In the genomic region with DNA sequence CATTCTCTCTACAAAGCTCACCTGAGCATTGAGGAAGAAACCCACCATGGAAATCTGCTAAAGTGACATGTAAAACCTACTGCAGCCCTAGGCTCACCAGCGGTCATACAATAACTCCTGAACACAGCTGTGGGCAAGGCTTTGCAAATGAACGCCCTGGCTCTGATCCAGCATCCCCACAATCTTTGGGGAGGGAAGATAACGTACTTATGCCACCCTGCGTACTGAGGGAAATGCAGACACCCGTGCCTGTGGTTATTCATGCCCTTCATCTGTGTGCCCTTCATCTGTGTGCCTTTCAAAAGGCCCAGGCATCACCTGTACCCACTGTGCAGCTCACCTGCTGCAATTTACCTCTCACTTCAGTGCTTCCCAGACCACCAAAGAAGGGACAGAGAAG, we compare ENCODE assay signal across 15 mouse cellular contexts. TPM values are rescaled to one million over a fixed set of nuclear protein-coding genes. Genes with fewer than 3 reads are reported as not detected.
DNase-seq lines count a peak whose midpoint lies in the region; ATAC-seq and TF ChIP-seq lines count a peak whose summit lies in the region.
"Had no signal": no experiment of that assay in that cellular context is flagged by ENCODE, and none has a peak within 500 bp of the region (broad histone marks: within the 10 kb centered on the region; RNA-seq: fewer than 3 reads in every experiment).

No protein-coding gene starts in this region.

- no peak overlapping the region for H3K9ac ChIP-seq in heart, adult 2 months (ENCODE audit: low read depth, low read length)
- H3K9ac ChIP-seq in heart, embryonic 12.5 days = no peak overlapping the region
- H3K9ac ChIP-seq: forebrain, postnatal 0 days; lung, embryonic 14.5 days had no signal

- TF ChIP-seq EP300 in heart, adult 2 months (IDR thresholded peaks at IDR 0.05; ENCODE audit: insufficient read depth, low read depth, low read length) = no peak

- no peak for TF ChIP-seq POLR2A in heart, adult 2 months (IDR thresholded peaks at IDR 0.05; ENCODE audit: insufficient read depth, low read depth, low read length)

- H3K79me2 ChIP-seq in heart, adult 2 months (replicated peaks; ENCODE audit: control insufficient read depth, insufficient read depth, low read length) = no peaks in the 10 kb centered on the region; the same call in 1 of the 2 replicates

- H3K36me3 ChIP-seq in heart, adult 2 months (ENCODE audit: control insufficient read depth, insufficient read depth, low read length) = peaks cover 11% of the 10 kb centered on the region
- no peaks in the 10 kb centered on the region for H3K36me3 ChIP-seq in heart, embryonic 12.5 days

- H3K4me2 ChIP-seq in heart, embryonic 12.5 days = no peak overlapping the region
- H3K4me2 ChIP-seq: lung, embryonic 14.5 days had no signal

- peaks cover 3% of the 10 kb centered on the region for H3K4me1 ChIP-seq in heart, adult 2 months (ENCODE audit: control insufficient read depth, insufficient read depth, low read length)
- peaks cover 13% of the 10 kb centered on the region for H3K4me1 ChIP-seq in heart, embryonic 12.5 days (replicated peaks)

- peak in 1 of 2 experiments; percentile 30 for DNase-seq in heart, adult 2 months
- peak; percentile 42 for DNase-seq in ovary, postnatal 36 days (ENCODE audit: low spot score)
- no peak for DNase-seq in ovary, postnatal 14 days (ENCODE audit: low spot score)
- peak; percentile 16 to 28 for DNase-seq in heart, postnatal 14 days
- no peak for DNase-seq in thymus, adult 18-20 months
- DNase-seq in adrenal gland, postnatal 4 days (ENCODE audit: low spot score in 2 of 2) = no peak
- DNase-seq: adrenal gland, adult 8-10 months; cerebellum, adult 11-12 months; forebrain, postnatal 0 days; layer of hippocampus, postnatal 36 days; lung, embryonic 14.5 days; thymus, postnatal 25 days had no signal

- no peak for ATAC-seq in heart, embryonic 12.5 days (ENCODE audit: insufficient number of reproducible peaks, low FRiP score)
- ATAC-seq in megakaryocyte progenitor cell, adult 5-6 weeks (replicated peaks; ENCODE audit: poor library complexity) = peak; percentile 88
- ATAC-seq: forebrain, postnatal 0 days; inflammation-experienced regulatory T-cells, adult 6 months had no signal

- no peak for TF ChIP-seq CTCF in heart, adult 2 months (IDR thresholded peaks at IDR 0.05)

- H3K27me3 ChIP-seq in heart, adult 2 months (ENCODE audit: control insufficient read depth, insufficient read depth, low read length) = no peaks in the 10 kb centered on the region
- no peaks in the 10 kb centered on the region for H3K27me3 ChIP-seq in heart, embryonic 12.5 days (replicated peaks)

- 27% methylated on average over 5 of the region's 5 CpGs for WGBS in heart, adult 2 months
- WGBS in heart, embryonic 12.5 days = 36% methylated on average over 5 of the region's 5 CpGs

- intact Hi-C loops in heart, adult 2 months (cut with DNase I) = no loop called here
- intact Hi-C loops in heart, postnatal 14 days (cut with DNase I) = loop anchor here (5.0 kb wide), 1 partner anchor 41 kb away; a partner anchor contains a TSS

- H3K27ac ChIP-seq in heart, adult 2 months = peak overlapping the region; percentile 13; the same call in 1 of the 2 replicates
- H3K27ac ChIP-seq in heart, embryonic 12.5 days (ENCODE audit: poor library complexity, severe bottlenecking) = no peak overlapping the region

- no peak overlapping the region for H3K4me3 ChIP-seq in heart, adult 2 months
- no peak overlapping the region for H3K4me3 ChIP-seq in heart, embryonic 12.5 days

- no peaks in the 10 kb centered on the region for H3K9me3 ChIP-seq in heart, embryonic 12.5 days (replicated peaks)

RNA-seq across cellular contexts. Expression of a gene that starts 41.2 kb away (rescaled TPM):
- 10 to 100 TPM; 36.7 to 41.3 TPM for total RNA-seq in heart, adult 2 months (2021)
- 14.5 and 25.3 TPM in 2 replicates for polyA plus RNA-seq in heart, adult 2 months (2012; rRNA removed)
- polyA plus RNA-seq in heart, embryonic 12.5 days (2016; fragmentation: Nextera tagmentation; extraction: Ambion mirVana) = 11.3 and 13.2 TPM in 2 replicates
- total RNA-seq in heart, postnatal 14 days (2021) = 10 to 100 TPM; 39.5 to 48.0 TPM
- total RNA-seq in megakaryocyte progenitor cell, adult 5-6 weeks (2015) = 12.5 and 17.1 TPM in 2 replicates
- total RNA-seq in megakaryocyte progenitor cell, adult 5-6 weeks (2017) = 5.0 and 10.6 TPM in 2 replicates
- total RNA-seq in adrenal gland, postnatal 4 days (2021) = 10 to 100 TPM; 17.0 to 20.6 TPM

Comparison
In these comparisons a context has a peak if more than half of its experiments do, and no peak if none do; other contexts are left out.
1. DNase-seq: peak in ovary, postnatal 36 days (single experiment) and heart, postnatal 14 days (2 of 2); none in ovary, postnatal 14 days (single experiment), thymus, adult 18-20 months (0 of 2) and adrenal gland, postnatal 4 days (0 of 2).